Mouse (Mus musculus) thymus, adult 2 months (tissue): Measurements from ENCODE around the gene Gm7903.
"Not testable (repeated sequence)": the region's sequence is repeated elsewhere in the genome, so short reads cannot be mapped to it uniquely, and the experiment has no call there.

Experiments
- CTCF ChIP-seq: fragments of 200-500 bp; IDR thresholded peaks from 2 replicates; pipeline ENCODE4 v1.5.1; 2012; ENCODE audit warnings: mild to moderate bottlenecking, control low read depth, low read length, moderate library complexity, borderline replicate concordance; ENCODE audit not compliant: control insufficient read depth, poor library complexity, insufficient read depth; ENCODE audit errors: extremely low read depth
- POLR2A ChIP-seq: fragments of 200-500 bp; IDR thresholded peaks from 2 replicates; pipeline ENCODE4 v1.6.1; 2012; ENCODE audit warnings: mild to moderate bottlenecking, low read length, control low read depth, moderate library complexity; ENCODE audit not compliant: control insufficient read depth, poor library complexity, insufficient read depth; ENCODE audit errors: extremely low read depth

DNA sequence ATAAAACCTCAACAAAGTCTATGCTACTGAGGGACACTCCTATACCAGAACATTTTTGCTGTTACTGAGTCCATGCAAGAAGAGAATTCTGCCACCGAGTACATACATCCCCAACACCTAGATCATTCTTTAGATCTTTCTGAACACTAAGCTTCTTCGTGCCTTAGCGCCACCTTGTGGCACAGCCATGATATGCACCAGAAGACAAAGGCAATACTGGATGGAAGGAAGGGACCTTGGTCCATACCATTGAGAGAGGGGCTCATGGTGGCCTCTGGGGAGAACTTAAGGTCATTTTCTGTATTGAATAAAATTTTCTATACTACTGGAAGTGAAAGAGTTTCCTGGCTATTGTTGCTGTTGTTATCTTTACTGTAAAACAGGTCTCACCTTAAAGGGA, 49.5 kb downstream of the Gm7903 start:
- not testable (repeated sequence) for TF ChIP-seq POLR2A, CTCF
